Mouse (Mus musculus) G1E-ER4 (cell line): ENCODE data around the gene Ablim1. TPM values are rescaled to one million over a fixed set of nuclear protein-coding genes. Genes with fewer than 3 reads are reported as not detected.

Experiments used
- GATA1 ChIP-seq: IDR thresholded peaks from one replicate; pipeline ENCODE4 v1.8.0; 2012; ENCODE audit warnings: low read length, inconsistent platforms
- polyA plus RNA-seq: library from polyadenylated mRNA; stranded (reverse); fragments of >175 nt; gene quantifications from 2 replicates; pipeline ENCODE4 v1.2.3, GENCODE M21; 2012

Gene Ablim1
- polyA plus RNA-seq, 1 experiment: 0.05 TPM

DNA sequence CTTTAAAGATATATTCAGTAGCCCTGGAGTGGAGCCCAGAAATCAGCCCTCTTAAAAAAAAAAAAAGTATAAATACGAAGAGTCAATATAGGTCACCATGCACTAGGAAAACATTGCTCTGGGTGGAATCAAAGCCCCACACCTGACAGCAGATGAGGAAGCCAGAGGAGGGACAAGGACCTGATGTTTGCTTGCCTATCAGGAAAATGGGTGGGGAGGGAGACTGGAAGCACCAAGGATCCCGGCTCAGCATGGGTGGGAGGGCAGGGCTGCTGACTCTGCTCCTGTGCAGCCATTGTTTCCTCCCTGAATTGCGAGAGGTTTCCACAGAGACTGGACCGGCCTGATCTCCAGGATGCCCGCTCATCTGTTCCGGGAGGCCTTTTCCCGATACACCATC lies 223.4 kb downstream of the Ablim1 start:
- no peak for TF ChIP-seq GATA1

DNA sequence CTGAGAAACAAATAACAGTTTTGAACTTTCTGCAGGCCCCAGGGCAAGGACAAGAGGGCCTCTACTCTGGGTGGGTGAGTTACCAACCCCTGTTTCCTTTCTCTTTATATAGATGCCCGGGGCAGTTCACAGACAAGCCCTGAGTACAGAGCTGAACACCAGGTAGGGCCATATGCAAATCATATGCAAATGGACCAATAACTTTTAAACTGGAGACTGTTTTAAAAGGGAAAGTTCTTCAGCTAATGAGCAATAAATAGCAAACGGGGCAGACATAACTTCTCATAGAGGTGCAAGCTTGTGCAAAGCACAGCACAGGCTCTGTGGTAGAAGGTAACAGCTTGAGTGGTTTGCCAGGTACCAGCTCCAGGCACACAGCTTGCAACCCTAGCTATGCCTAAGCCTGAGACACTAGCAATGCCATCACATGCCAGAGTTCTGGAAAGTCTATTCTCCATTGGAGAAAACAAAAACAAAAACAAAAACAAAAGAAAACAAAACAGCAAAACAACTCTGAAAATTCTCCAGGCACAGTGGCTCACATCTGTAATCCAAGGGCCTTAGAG lies 225.8 kb downstream of the Ablim1 start:
- no peak for TF ChIP-seq GATA1

DNA sequence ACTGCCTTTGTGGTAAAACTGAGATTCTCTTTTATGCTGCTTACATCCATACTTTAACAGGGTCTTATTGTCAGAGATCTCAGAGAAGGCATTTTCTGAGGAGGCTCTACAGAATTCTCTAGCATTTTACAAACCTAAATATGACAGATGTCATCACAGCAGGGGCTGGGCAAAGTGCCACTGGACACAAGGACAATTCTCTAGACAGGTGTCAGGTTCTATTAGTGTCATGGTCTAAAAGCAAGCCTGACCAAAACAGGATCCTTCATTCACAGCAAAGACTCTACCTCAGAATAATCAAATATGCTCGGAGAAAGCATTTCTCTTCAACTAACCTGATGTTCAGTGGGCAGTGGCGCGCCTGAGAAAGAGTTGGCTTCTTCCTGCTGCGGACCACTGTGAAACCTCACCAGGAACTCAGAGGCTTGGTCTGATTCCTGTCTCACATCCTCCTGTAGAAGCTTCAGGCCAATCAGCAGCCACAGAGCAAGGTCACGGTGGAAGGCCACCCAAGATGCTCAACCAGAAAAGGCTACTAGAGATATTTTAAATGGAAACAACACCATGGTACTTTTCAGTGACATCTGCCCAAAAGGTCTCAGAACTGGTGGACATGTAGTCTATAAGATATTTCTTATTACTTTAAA lies 230.1 kb downstream of the Ablim1 start:
- TF ChIP-seq GATA1: no peak

- TF ChIP-seq GATA1: no peak
Observed at GRCm38 (mm10) chr19:57083887-57084286, 230.8 kb downstream of the Ablim1 start.

DNA sequence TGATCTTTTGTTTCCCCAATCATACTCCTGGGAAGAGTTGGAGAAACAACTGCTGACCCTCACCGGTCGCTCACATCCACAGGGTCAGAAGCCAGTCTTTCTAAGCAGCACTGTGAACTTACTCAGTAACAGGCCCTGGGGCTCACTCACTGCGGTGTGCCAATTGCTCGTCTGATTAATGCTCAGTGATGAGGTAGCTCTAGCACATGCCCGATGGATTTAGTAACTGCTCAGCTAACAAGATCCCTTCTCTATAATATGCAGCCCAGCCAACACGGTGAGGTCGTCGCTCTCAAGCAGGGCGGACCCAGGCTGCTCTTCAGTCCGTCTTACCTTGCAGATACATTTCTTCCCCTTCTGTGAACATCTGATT lies 231.6 kb downstream of the Ablim1 start:
- no peak for TF ChIP-seq GATA1

DNA sequence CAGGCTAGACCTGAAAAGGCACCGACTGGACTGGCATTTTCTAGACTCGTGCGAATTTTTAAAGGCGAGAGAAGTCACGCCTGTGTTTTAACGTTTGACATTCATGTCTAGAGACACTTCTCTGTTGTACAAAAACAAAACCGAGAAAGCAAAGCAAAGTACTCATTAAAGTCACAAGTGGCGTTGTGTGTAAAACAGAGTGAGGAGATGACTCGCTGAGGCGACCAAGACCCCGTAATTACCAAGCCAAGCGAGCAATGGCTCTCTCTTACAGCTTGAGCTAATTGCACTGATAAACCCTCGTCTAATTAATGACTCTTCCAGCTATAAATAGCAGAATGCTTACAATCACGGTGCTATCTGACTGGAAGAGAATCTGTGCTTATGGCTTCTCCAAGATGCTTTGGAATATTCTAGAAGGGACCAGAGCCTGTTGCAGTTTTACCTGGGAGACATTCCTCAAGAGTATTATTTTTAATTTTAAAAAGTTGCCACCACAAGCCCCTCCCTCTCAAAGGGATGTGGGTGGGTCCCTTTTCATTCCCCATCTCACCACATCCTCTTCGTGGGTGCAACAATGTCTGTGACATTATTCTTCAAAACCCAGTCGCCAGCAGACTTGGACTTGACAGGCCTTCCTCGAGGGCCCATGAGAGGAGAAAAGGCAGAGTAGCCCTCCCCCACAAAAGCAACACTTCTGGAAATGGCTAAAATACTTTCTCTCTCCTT lies 232.1 kb downstream of the Ablim1 start:
- TF ChIP-seq GATA1: no peak

GRCm38 (mm10) chr19:57081536-57081935 lies 233.2 kb downstream of the Ablim1 start:
- TF ChIP-seq GATA1: no peak

DNA sequence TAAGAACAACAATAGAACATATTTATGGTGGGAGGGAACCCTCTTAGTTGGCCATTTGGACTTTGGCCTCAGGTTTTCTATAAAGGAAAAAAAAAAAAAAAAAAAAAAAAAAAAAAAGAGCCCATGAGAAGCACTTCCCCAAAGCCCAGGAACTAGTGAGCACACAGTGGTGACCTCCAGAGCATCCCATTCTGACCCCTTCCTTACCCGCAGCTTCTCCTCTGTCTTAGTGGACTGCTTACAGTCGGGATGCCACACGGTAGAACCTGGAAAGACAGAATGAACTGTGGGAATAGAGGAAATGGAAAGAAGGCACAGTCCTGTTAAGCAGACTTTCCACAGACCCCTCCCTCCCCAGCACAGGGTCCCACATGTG lies 235.1 kb downstream of the Ablim1 start:
- no peak for TF ChIP-seq GATA1

GRCm38 (mm10) chr19:57078867-57079605 lies 235.7 kb downstream of the Ablim1 start:
- no peak for TF ChIP-seq GATA1

DNA sequence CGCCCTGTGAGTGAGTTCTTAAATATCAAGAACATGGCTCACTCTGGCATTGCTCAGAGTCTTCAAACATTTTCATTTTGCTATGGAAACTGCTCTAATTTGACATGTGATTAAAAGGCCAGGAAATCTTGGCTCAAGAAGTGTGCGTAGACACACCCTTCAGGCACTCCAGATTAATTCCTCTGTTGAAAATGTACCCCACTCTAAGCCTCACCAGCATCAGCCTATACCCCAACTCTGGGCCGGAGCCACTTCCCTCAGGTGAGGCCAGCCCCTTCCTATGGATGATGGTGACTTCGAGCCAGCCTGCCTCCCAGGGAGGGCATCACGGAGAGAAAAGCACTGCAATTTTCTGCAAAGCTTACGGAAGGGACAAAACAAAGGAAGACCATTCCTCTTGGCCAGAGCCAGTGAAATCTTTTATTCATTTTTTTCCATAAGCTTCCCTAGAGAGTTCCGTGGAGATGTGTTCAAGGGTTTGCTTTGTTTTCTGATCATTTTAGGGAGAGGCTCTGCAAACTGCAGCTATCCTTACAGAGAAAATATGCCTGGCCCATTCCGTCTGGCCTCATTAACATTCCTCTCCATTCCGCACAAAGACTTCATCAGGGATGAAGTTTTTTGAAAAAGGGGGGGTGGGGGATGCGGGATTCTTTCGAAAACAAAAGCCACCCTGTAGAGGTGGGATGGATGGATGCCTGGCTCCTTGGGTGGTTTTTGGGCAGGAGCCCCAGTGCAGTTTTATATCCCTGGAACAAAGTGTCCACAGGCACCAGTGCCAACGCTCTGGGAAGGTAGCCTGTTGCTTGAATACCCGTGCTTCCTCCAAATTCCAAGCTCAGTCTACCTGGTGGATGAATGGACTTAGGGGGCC lies 236.7 kb downstream of the Ablim1 start:
- no peak for TF ChIP-seq GATA1

- no peak for TF ChIP-seq GATA1
Observed at GRCm38 (mm10) chr19:57073450-57073849, 241.3 kb downstream of the Ablim1 start.

DNA sequence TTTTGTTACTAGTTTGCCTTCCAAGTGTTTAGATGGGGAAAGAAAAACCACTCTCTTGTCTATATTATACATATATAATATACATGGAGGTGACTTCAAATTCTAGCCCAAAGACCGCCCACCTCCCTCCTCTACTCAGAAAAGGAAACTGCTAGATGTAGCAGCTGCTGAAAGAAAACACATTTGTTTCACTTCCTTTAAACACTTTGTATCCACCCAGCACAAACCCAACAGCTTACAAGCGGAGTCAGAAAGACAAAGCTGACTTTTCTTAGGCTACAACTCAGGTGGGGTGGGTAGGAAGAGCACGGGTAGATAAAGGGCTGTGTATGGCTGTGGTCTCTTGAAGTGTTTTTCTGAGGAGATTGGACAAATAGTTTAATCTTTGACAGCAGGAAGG lies 242.0 kb downstream of the Ablim1 start:
- no peak for TF ChIP-seq GATA1

DNA sequence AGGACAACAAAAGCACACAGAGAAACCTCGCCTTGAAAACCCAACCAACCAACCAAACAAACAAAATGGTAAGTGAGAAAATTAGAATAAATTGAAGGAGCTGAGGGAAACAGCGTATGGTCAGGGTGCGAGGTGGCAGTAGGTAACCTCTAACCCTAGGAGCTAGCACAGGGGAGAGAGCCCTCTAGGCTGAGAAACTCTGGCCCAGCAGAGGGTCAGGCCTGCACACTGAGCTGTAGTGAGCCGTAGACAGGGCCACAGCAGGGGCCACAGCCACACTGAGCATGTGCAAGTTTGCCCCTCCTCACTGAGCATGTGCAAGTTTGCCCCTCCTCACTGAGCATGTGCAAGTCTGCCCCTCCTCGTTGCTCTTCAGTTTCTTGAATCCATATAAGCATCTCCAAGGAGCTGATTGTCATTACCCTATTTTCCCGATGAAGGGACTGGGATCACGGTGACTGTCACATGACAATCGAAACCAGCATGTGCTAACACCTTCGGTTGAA lies 247.6 kb downstream of the Ablim1 start:
- no peak for TF ChIP-seq GATA1

DNA sequence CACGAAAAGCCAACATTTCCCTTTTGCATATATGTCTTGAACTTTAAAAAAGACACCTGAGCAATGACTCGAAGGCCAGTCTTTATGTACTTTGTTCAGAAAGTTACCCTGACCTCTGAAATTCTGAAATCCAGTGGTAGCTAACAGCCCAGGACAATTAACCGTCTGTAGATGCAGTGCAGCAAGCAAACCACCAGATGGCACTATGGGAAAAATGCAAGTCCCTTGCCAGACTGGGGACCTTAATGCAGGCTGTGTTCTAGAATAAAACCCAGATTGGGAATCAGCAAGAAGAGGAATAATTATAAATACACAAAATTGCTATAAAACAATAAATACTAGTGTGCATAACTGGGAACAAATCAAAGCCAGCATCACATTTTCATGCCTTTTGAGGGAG lies 248.4 kb downstream of the Ablim1 start:
- TF ChIP-seq GATA1: no peak

GRCm38 (mm10) chr19:57062746-57063145 lies 252.0 kb downstream of the Ablim1 start:
- no peak for TF ChIP-seq GATA1

- no peak for TF ChIP-seq GATA1
Observed at GRCm38 (mm10) chr19:57059018-57059580, 255.6 kb downstream of the Ablim1 start.
